Mouse (Mus musculus): ENCODE measurements around the gene Med22.

DNA sequence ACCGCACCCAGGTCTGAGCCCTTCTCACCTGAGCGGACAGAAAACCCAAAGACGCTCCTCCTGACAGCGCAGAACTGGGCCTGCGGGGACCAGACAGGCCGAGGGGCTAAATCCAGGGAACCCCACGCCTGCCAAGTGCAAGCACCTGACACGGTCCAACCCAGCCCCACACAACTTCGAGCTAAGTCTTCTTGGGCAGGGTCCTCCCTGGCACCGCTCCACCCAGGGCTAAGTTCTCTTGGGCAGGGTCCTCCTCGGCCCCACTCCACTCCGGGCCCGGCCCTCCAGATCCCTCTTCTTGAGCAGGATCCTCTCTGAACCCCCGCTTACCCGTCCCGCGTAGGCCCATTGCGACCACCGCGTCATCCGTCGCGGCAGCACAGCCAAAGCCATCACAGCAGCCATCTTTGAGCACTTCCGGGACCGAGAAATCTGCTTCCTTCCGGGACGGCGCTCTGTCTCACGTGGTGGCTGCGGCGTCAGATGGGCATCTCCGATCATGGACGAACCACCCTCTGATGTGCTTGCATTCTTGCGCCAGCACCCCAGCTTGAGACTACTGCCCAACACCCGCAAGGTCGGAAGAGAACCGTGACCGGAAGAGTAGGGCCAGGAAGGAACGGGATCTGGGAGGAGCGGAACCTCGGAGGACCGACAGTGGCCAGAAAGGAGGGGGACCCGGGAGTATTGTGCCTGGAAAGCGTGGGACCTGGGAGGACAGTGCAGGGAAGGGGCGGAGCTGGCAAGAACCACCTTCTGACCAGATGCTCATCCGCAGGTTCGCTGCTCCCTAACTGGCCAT lies 5.7 kb upstream of the Med22 start, which contains the start of the genes Surf2 and Surf1:
- TF ChIP-seq POLR2A (IDR thresholded peaks at IDR 0.05; ENCODE audit: insufficient read length, low read depth) (peak; percentile 94), POLR2AphosphoS2 (IDR thresholded peaks at IDR 0.05; ENCODE audit: insufficient read length, low read depth) (peak; percentile 72), CEBPB (IDR thresholded peaks at IDR 0.05; ENCODE audit: insufficient read depth, poor library complexity, severe bottlenecking) (no peak), MAX (IDR thresholded peaks at IDR 0.05; ENCODE audit: low read depth) (peak; percentile 89), E2F4 (IDR thresholded peaks at IDR 0.05; ENCODE audit: insufficient read depth) (no peak), USF1 (IDR thresholded peaks at IDR 0.05; ENCODE audit: low read depth) (peak; percentile 90), MYOG (IDR thresholded peaks at IDR 0.05; ENCODE audit: control insufficient read depth in 1 of 3, insufficient read depth in 1 of 3, insufficient read length in 2 of 3, low read depth in 2 of 3) (no peak), TCF12 (IDR thresholded peaks at IDR 0.05; ENCODE audit: insufficient read depth, poor library complexity, severe bottlenecking) (no peak), MYOD1 (IDR thresholded peaks at IDR 0.05; ENCODE audit: control insufficient read depth in 1 of 3, insufficient read length in 2 of 3, low read depth in 2 of 3) (no peak), TCF3 (IDR thresholded peaks at IDR 0.05; ENCODE audit: insufficient read length, low read depth) (no peak)
